Mouse (Mus musculus) neural tube, embryonic 12.5 days (tissue): ENCODE results near the gene Plgrkt. TPM values are rescaled to one million over a fixed set of nuclear protein-coding genes. Genes with fewer than 3 reads are reported as not detected.

Source experiments
- ATAC-seq: fragments of 200-750 bp; cut with Nextera tagmentation; 2 replicates; pipeline ENCODE4 v1.8.0; 2017; ENCODE audit warnings: low read depth, mild to moderate bottlenecking, moderate TSS enrichment, moderate library complexity; ENCODE audit not compliant: low FRiP score
- H3K27ac ChIP-seq: fragments of 300-500 bp; sonication (generic); 2 replicates; pipeline ENCODE4 v1.5.1; 2016
- H3K27me3 ChIP-seq: fragments of 300-500 bp; sonication (generic); replicated peaks from 2 replicates; pipeline ENCODE4 v1.6.1; 2016; ENCODE audit warnings: mild to moderate bottlenecking
- H3K36me3 ChIP-seq: fragments of 300-500 bp; sonication (generic); 2 replicates; pipeline ENCODE4 v1.6.1; 2016; ENCODE audit warnings: mild to moderate bottlenecking
- H3K4me1 ChIP-seq: fragments of 300-500 bp; sonication (generic); 2 replicates; pipeline ENCODE4 v1.6.1; 2016
- H3K4me2 ChIP-seq: fragments of 300-500 bp; sonication (generic); replicated peaks from 2 replicates; pipeline ENCODE4 v1.6.1; 2016; ENCODE audit warnings: mild to moderate bottlenecking
- H3K4me3 ChIP-seq: fragments of 300-500 bp; sonication (generic); 2 replicates; pipeline ENCODE4 v1.5.1; 2016
- H3K9ac ChIP-seq: fragments of 300-500 bp; sonication (generic); 2 replicates; pipeline ENCODE4 v1.6.1; 2016; ENCODE audit warnings: mild to moderate bottlenecking
- H3K9me3 ChIP-seq: fragments of 300-500 bp; sonication (generic); 2 replicates; pipeline ENCODE4 v1.6.1; 2016; ENCODE audit warnings: mild to moderate bottlenecking
- WGBS: fragments of 180-500 bp; shearing (Covaris S2); methylation state at CpG from one replicate; pipeline ENCODE4 v1.1.7; 2016; 5-methylcytosine and 5-hydroxymethylcytosine counted together
- polyA plus RNA-seq: library from polyadenylated mRNA; unstranded; fragments of >200 nt; fragmentation: Nextera tagmentation; extraction: Ambion mirVana; gene quantifications from 2 replicates; pipeline ENCODE4 v1.2.1, GENCODE M21; 2016

Plgrkt gene
- polyA plus RNA-seq, 1 experiment from 2014 or later, result 79.7 TPM

DNA sequence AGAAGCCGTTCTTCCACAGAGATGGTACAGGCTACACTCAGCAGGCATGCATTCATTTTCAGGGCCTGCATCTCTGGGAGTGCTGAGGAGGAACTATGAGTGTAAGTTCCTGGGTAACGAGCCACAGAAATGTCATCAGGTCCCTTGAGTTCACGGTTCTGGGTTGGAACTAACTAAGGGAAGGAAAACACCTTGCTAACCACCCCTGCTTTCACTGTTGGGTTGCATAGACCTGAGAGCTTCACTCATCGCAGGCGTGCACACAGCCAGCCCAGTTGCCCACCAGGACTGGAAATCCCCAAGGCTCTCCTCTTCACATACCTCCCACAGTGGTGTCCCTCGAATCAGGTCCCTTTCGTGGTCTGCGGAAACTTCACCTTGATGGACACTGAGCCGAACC lies 7.8 kb upstream of the Plgrkt start:
- no peak overlapping the region for H3K4me2 ChIP-seq
- H3K4me3 ChIP-seq, result no peak overlapping the region
- no peak for ATAC-seq
- no peaks in the 10 kb centered on the region for H3K4me1 ChIP-seq
- H3K27ac ChIP-seq, result no peak overlapping the region
- no peaks in the 10 kb centered on the region for H3K36me3 ChIP-seq
- H3K9ac ChIP-seq, result no peak overlapping the region
- H3K9me3 ChIP-seq, result no peaks in the 10 kb centered on the region
- H3K27me3 ChIP-seq, result no peaks in the 10 kb centered on the region
- 88% methylated on average over 9 of the region's 9 CpGs for WGBS

DNA sequence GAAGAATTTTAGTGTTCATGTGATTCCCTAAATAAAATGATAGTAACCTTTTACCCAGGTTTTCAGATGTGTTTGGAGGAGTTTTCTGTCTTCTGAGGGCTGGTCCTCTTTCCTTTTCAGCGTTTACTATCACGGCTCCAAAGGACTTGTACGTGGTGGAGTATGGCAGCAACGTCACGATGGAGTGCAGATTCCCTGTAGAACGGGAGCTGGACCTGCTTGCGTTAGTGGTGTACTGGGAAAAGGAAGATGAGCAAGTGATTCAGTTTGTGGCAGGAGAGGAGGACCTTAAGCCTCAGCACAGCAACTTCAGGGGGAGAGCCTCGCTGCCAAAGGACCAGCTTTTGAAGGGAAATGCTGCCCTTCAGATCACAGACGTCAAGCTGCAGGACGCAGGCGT lies 6.2 kb upstream of the Plgrkt start:
- Histone ChIP-seq H3K4me2 (peak overlapping the region; percentile 53), H3K4me3 (0 out of 2 replicates have a peak overlapping the region, but pooled peaks have one; percentile 0), H3K9me3 (no peaks in the 10 kb centered on the region), H3K27ac (no peak overlapping the region), H3K9ac (0 out of 2 replicates have a peak overlapping the region, but pooled peaks have one; percentile 13), H3K27me3 (no peaks in the 10 kb centered on the region), H3K4me1 (no peaks in the 10 kb centered on the region), H3K36me3 (no peaks in the 10 kb centered on the region)
- ATAC-seq, result no peak
- WGBS, result 38% methylated on average over 11 of the region's 11 CpGs

DNA sequence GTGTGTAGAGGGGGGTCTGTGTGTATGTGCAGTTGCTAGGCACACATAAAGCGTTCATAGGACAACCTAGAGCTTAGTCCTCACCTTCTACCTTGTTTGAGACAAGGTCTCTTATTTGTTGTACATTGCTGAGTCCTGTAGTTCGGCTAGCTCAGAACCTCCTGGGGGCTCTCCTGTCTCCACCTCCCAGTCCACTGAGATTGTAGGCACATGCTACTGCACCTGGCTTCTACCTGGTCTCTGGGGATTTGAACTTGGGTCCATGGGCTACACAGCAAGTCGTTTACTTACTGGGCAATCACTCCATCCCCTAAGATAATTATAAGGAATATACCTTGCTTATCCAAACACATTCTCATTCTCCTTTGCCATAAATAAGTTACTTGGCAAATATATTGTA lies 5.4 kb upstream of the Plgrkt start:
- no peak overlapping the region for H3K27ac ChIP-seq
- H3K9ac ChIP-seq, result no peak overlapping the region
- H3K9me3 ChIP-seq, result no peaks in the 10 kb centered on the region
- no peak for ATAC-seq
- no peaks in the 10 kb centered on the region for H3K27me3 ChIP-seq
- WGBS, result 89% methylated on average over 3 of the region's 3 CpGs
- H3K4me2 ChIP-seq, result no peak overlapping the region
- no peak overlapping the region for H3K4me3 ChIP-seq
- no peaks in the 10 kb centered on the region for H3K4me1 ChIP-seq
- no peaks in the 10 kb centered on the region for H3K36me3 ChIP-seq

DNA sequence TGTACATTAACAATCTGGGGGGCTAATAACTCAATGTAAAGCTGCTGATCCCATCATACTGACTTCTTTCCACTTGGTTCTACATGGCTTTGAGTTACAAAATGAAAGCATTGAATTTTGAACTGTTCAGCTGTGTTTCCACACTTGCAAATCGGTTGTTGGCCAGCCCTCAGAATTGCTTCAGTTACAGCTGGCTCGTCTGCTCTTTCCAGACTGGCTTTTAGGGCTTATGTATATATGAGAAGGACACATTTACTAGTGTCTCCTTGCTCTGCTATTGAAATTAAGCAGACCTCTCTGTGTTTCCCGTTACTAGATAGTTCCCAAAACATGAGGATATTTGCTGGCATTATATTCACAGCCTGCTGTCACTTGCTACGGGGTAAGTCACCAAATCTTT lies 4.9 kb upstream of the Plgrkt start:
- Histone ChIP-seq H3K4me1 (0 out of 2 replicates have a peak, but pooled peaks cover 4% of the 10 kb centered on the region), H3K4me3 (no peak overlapping the region), H3K9ac (no peak overlapping the region), H3K36me3 (no peaks in the 10 kb centered on the region), H3K27me3 (no peaks in the 10 kb centered on the region), H3K9me3 (no peaks in the 10 kb centered on the region), H3K27ac (no peak overlapping the region), H3K4me2 (no peak overlapping the region)
- WGBS, result 81% methylated on average over 4 of the region's 4 CpGs
- ATAC-seq, result no peak

DNA sequence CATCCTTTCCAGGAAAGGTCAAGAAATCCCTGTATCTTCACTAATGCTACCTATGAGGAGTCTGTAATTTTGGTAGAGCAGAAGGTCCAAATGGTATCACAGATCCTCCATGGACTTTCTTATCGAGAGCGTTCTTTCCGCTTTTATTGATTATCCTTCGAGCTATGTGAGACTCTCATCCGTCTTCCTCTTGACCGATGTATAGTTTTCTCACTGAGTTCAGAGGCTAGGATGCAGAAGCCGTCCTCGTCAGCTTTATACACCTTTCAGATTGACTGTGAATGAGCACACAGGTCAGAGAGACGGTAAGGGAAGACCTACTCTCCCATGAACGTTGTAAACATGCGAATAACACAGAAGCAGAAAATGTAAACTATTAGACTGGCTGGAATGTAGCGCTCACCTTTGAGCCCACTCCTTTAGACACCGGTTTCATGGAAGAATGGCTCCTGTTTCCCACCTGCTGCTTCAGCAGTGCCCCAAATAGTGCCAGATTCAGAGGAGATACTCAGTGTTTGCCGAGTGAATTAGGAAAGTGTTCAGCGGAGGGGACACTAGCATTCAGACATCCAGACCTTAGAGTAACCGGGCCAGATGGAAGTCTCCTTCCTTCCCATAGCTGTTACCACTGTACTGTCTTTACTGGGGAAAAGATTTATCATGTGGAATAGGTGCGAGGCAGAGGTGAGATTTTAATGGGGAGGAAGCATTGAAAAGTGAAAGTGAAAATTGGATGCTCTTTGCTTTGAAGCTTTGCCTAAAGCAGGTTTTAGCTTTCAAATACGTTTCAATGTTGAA lies 4.3 kb upstream of the Plgrkt start:
- Histone ChIP-seq H3K27me3 (no peaks in the 10 kb centered on the region), H3K27ac (no peak overlapping the region), H3K4me1 (0 out of 2 replicates have a peak, but pooled peaks cover 9% of the 10 kb centered on the region), H3K4me2 (no peak overlapping the region), H3K9ac (no peak overlapping the region), H3K9me3 (no peaks in the 10 kb centered on the region), H3K36me3 (no peaks in the 10 kb centered on the region), H3K4me3 (no peak overlapping the region)
- 84% methylated on average over 18 of the region's 18 CpGs for WGBS
- ATAC-seq, result no peak

DNA sequence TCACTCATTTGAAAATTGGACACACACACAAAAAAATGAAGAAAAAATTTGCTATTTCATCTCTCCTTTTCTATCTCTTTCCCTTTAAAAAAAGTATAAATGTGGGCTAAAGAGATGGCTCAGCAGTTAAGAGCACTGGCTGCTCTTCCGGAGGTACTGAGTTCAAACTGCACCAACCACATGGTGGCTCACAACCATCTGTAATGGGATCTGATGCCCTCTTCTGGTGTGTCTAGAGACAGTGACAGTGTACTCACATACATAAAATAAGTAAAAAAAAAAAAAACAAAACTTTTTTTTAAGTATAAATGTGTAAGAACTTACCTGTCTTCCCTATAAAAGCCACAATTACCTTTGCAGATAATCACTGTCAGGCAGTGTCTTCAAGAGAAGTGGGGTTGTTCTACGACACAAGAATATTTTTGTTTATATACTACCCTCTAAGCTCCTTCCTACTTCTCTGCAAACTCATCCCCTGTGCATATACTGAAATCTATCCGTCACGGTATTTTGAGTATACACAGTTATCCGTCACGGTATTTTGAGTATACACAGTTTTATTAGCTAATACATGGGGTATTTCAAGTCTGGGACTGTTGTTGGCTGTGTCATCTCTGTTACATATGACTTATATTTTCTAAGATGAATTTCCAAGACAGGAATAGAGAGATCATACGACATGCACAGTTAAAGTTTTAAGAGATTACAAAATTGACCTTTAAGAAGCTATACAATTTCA lies 3.5 kb upstream of the Plgrkt start:
- ATAC-seq, result no peak
- no peaks in the 10 kb centered on the region for H3K9me3 ChIP-seq
- 0 out of 2 replicates have a peak, but pooled peaks cover 9% of the 10 kb centered on the region for H3K4me1 ChIP-seq
- no peaks in the 10 kb centered on the region for H3K27me3 ChIP-seq
- no peak overlapping the region for H3K9ac ChIP-seq
- no peak overlapping the region for H3K27ac ChIP-seq
- H3K4me3 ChIP-seq, result no peak overlapping the region
- H3K36me3 ChIP-seq, result no peaks in the 10 kb centered on the region
- no peak overlapping the region for H3K4me2 ChIP-seq
- 88% methylated on average over 7 of the region's 7 CpGs for WGBS

DNA sequence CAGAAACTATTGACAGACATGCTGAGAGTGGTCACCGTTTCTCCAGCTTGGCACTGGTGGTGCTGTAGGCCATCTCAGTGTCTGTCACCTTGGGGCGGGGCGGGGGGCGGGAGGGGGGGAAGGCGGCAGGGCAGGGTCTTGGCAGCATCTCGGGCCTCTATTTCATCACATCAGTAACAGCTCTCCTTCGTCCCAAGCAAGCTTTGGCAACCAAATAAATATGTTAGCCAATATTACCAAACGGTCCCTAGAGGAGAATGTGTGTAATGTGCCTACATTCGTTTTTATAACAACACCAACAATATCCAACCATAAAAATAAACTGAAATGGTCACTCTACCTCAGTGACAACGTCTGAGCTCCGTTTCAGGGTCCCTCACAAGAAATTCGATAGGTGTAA lies 2.9 kb upstream of the Plgrkt start:
- Histone ChIP-seq H3K9ac (no peak overlapping the region), H3K27ac (no peak overlapping the region), H3K4me1 (0 out of 2 replicates have a peak, but pooled peaks cover 9% of the 10 kb centered on the region), H3K36me3 (no peaks in the 10 kb centered on the region), H3K4me2 (no peak overlapping the region), H3K27me3 (no peaks in the 10 kb centered on the region), H3K9me3 (no peaks in the 10 kb centered on the region), H3K4me3 (no peak overlapping the region)
- ATAC-seq, result no peak
- WGBS, result 75% methylated on average over 12 of the region's 12 CpGs

DNA sequence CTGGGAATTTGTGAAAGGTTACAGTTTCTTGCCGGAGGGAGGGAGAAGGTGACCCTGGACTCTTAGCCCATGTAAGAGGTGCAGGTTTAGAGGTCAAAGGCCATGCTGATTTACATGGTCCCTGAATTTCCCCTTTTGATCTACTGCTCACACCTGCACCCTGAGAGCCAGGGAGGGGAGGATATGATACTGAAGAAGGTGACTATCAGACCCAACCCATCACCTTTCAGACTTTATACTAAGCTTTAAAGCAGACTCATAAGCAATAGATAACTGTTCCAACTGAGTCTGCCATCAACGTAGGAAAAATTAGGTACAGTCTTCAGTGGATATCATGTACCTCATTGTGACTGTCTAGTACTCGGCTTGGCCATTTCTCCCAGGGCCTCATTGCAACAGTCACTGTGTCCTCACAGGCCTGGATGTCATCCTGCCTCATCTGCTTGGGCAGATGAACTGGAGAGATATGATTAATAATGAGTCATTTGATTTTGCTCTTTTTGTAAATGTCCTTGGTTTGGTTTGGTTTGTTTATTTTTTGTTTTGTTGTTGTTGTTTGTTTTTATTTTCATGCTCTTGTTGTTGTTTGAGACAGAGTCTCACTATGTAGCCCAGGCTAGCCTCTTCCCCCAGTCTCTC lies 1.6 kb upstream of the Plgrkt start:
- Histone ChIP-seq H3K4me3 (no peak overlapping the region), H3K4me2 (no peak overlapping the region), H3K27ac (no peak overlapping the region), H3K27me3 (no peaks in the 10 kb centered on the region; the same call in 1 of the 2 replicates), H3K4me1 (0 out of 2 replicates have a peak, but pooled peaks cover 9% of the 10 kb centered on the region), H3K9ac (no peak overlapping the region), H3K9me3 (no peaks in the 10 kb centered on the region), H3K36me3 (no peaks in the 10 kb centered on the region)
- ATAC-seq, result no peak
- WGBS, result 84% methylated on average over 3 of the region's 3 CpGs

DNA sequence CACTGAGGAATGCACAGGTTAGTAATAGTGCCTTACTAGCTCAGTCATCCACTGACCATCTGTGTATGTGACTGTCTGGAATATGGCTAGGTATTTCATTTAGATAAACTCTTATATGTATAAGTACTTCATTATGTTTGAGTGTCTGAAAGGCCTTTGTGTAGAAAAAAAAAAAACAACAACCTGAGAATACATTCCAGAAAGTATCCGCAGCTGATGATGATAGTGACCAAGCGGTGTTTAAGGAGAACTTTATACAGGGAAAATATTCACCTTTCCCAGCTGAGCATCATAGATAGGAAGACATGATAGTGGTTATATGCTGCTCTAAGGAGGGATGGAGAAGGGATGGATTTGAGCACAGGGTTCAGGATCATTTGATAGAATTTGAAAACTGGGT lies 851 bp upstream of the Plgrkt start:
- Histone ChIP-seq H3K27me3 (no peaks in the 10 kb centered on the region; the same call in 1 of the 2 replicates), H3K9ac (no peak overlapping the region)
- WGBS, result 89% methylated on average over 2 of the region's 2 CpGs

DNA sequence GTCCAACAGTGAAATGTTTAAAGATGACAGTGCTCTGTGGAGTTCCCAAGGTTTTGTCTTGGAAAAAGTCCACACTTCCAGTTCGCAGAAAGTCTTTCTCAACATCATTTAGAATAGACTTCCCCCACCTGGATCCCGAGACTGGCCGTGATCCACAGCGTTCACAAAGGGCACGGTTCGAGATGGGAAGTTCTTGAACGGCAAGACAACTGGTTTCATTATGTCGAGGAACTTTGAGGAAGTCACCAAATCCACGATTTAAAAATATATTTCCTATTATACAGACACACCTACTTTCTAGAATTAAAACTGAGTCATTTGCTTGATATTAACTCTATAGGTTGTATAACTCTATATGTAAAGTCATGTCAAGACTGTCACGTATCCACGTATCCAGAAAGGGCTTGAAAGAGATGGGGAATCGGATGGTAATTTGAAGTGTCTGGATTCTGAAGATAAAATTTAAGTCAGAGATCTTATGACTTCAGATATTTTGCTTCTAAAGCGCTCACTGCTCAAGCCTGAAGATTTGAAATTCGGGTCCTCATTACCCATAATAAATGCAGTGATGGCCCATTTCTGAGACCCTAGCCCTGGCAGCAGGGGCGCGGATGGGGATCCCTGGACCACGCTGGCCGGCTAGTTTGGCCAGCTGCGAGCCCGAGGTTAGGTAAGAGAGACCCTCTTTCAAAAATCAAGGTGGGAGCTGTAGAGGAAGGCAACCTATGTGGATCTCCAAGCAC lies 793 bp downstream of the Plgrkt start:
- peak overlapping the region; percentile 37 for H3K4me3 ChIP-seq

More for the DNA sequence above, 851 bp upstream of the Plgrkt start:
- Histone ChIP-seq H3K4me3 (no peak overlapping the region), H3K4me2 (0 out of 2 replicates have a peak overlapping the region, but pooled peaks have one; percentile 63), H3K9me3 (no peaks in the 10 kb centered on the region), H3K4me1 (0 out of 2 replicates have a peak, but pooled peaks cover 9% of the 10 kb centered on the region), H3K36me3 (no peaks in the 10 kb centered on the region), H3K27ac (no peak overlapping the region)
- ATAC-seq, result no peak

DNA sequence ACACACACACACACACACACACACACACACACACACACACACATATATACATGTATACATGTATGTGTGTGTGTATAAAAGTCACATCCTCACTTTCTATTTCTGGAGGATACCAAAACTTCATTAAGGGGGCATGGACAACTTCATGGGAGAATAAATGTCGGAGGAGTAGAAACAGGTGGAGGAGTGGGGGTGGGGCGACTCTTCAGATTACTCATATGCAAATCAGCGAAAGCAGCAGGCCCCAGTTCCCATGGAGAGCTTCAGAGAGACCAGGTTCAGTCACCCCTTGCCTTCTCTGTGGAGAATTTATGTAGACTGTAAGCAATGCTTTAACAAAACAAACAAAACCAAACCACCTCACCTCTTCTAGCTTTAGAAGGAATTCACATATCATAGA lies 2.1 kb downstream of the Plgrkt start:
- Histone ChIP-seq H3K9ac (no peak overlapping the region), H3K4me3 (no peak overlapping the region), H3K4me1 (peaks cover 16% of the 10 kb centered on the region), H3K4me2 (no peak overlapping the region), H3K27ac (no peak overlapping the region), H3K27me3 (no peaks in the 10 kb centered on the region; the same call in 1 of the 2 replicates), H3K36me3 (no peaks in the 10 kb centered on the region), H3K9me3 (no peaks in the 10 kb centered on the region)
- ATAC-seq, result no peak
- 25% methylated on average over 3 of the region's 3 CpGs for WGBS

More for the DNA sequence above, 793 bp downstream of the Plgrkt start:
- Histone ChIP-seq H3K4me1 (peaks cover 10% of the 10 kb centered on the region; the same call in 1 of the 2 replicates), H3K27me3 (no peaks in the 10 kb centered on the region; the same call in 1 of the 2 replicates), H3K9ac (no peak overlapping the region), H3K4me2 (peak overlapping the region; percentile 63), H3K9me3 (no peaks in the 10 kb centered on the region), H3K27ac (no peak overlapping the region), H3K36me3 (no peaks in the 10 kb centered on the region)
- ATAC-seq, result no peak
- 63% methylated on average over 20 of the region's 20 CpGs for WGBS
